Mouse (Mus musculus): ENCODE results near the gene Appl1. TPM values are rescaled to one million over a fixed set of nuclear protein-coding genes. Genes with fewer than 3 reads are reported as not detected.
"Not testable (repeated sequence)": the region's sequence is repeated elsewhere in the genome, so short reads cannot be mapped to it uniquely, and the experiment has no call there.

The Appl1 gene
- total RNA-seq, 2 experiments from 2014 or later, result 64.8 to 75.4 TPM

DNA sequence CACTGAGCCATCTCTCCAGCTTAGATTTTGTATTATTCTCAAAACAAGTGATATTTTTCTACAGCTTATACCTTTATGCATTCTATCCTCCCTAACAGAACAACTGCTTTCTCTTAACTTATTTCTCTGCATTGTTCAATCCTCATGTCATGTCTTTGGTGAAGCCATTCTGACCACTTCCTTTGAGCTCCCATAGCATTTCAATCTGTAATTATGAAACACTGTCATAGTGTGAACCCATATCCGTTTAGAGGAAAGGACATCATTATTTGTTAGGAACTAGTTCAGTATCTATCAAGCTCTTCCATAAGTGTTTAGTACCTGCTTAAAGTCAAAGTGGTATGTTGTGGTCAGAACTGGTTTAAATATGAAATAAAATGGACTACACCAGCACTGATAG, 10.5 kb downstream of the Appl1 start:
- intact Hi-C loops (cut with DNase I), result no loop called here
- TF ChIP-seq CTCF (IDR thresholded peaks at IDR 0.05), result no peak
- no peak for DNase-seq (ENCODE audit: extremely low spot score in 1 of 2, low spot score in 2 of 2)
- Histone ChIP-seq H3K4me3 (no peak overlapping the region), H3K27ac (no peak overlapping the region)

DNA sequence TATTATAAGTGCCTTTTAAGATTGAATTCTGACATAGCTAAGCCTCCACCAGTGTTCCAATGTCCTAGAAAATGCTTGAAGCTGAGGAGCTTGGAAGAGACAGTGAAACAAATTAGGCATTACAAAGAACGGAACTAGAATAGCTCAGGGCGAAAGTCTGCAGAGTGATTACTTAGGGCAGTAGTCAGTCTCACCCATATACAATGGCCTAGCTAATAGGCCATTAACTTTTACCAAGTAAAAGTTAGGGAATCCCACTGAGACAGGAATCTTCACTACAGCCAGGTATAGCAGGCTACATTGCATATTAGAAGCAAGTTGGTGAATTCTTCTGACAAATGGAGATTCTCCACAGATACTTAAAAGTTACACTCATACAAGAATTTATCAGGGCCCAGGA, 14.9 kb downstream of the Appl1 start:
- DNase-seq (ENCODE audit: extremely low spot score in 1 of 2, low spot score in 2 of 2); H3K27ac ChIP-seq; intact Hi-C loops (cut with DNase I); H3K4me3 ChIP-seq: not testable (repeated sequence)

DNA sequence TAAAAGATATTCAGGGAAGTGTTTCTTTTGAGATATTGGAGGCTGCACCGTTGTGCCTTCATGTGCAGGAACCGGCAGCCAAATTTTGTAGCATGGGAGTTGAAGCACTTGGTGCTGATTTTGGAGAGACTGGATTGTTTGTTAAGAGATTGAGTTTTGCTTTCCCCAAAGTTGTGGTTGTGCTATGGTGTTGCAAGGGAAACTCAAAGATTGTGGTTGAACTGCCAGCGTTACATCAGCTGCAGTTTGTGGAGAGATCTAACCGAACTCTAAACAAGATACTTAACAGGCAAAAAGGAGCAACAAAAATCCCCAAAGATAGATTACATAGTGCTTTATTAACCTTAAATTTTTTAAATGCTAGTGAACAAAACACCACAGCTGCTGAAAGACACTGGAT, 35.5 kb downstream of the Appl1 start:
- H3K27ac ChIP-seq, result no peak overlapping the region
- TF ChIP-seq CTCF (IDR thresholded peaks at IDR 0.05), result no peak
- no peak for DNase-seq (ENCODE audit: extremely low spot score in 1 of 2, low spot score in 2 of 2)
- intact Hi-C loops (cut with DNase I), result no loop called here
- no peak overlapping the region for H3K4me3 ChIP-seq

DNA sequence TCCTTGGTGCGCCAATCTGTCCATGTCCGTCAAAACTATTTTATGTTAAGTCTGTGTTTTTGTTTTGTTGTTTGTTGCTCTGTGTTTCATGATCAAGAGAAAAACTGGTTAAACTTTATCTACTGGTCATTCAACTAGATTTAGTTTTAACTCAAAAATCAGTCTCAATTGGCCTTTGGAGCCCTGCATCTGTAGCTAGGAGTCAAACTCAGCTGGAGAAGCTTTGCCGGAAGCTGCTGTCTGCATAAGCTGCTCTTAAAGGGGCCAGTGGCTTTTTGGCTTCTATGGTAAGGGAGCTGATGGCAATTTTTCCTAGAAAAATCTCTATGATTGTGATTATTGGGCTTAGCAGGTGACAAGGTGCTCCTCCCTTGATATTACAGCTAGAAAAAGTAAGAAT, 36.1 kb downstream of the Appl1 start:
- Histone ChIP-seq H3K27ac (no peak overlapping the region), H3K4me3 (no peak overlapping the region)
- no peak for TF ChIP-seq CTCF (IDR thresholded peaks at IDR 0.05)
- intact Hi-C loops (cut with DNase I), result no loop called here
- no peak for DNase-seq (ENCODE audit: extremely low spot score in 1 of 2, low spot score in 2 of 2)

DNA sequence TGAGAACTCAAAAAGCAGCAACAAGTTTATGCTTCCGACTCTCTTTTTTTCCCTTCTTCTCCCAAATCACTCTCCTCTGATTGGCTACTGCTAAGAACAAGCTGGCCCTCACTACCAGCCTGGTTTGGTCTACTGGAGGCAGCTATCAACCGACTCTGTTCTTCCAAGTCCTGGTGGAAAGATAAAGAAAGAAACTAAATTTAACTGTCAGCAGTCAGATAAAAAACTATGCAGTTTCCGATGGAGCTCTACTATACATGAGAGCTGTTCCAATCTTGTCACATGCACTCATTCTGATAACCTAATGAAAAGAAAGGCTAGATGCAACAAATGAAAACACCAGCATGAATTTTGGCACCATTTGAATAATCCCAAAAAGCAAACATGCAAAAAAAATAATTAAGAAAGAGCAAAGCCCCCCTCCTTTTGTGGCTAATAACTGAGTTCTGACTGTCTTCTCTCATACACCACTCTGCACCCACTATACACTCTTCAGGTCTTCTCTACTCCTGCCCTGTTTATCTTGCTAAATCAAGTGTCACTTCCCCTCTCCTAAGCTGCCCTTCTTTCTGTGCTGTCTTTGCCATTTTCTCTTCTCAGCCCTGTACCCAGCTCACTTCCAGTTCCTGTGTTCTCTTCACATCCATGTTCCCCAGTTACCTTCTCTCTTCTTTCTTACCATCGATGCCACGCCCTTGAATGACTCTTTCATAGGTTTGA, 47.2 kb downstream of the Appl1 start:
- TF ChIP-seq CTCF (IDR thresholded peaks at IDR 0.05), result no peak
- intact Hi-C loops (cut with DNase I), result no loop called here
- Histone ChIP-seq H3K27ac (no peak overlapping the region), H3K4me3 (no peak overlapping the region)
- no peak for DNase-seq (ENCODE audit: extremely low spot score in 1 of 2, low spot score in 2 of 2)

DNA sequence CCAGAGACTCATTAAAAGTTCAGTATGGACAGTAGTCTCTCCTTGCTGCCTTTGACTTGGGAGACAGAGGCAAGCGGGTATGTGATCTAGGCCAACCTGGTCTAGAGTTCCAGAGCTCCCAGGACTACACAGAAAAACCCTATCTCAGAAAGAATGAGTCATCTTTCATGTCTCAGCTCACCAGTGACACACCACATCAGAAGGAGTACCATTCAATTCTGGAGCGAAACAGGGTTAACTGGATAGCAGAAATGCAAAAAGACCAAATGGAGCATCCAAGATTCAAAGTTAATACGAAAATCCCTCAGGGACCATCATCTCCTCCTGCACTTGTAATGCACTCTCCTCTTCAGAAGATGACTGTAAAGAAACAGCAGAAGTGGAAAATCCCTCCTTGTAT, 51.7 kb downstream of the Appl1 start:
- H3K4me3 ChIP-seq, result no peak overlapping the region
- intact Hi-C loops (cut with DNase I), result no loop called here
- TF ChIP-seq CTCF (IDR thresholded peaks at IDR 0.05), result no peak
- no peak overlapping the region for H3K27ac ChIP-seq
- no peak for DNase-seq (ENCODE audit: extremely low spot score in 1 of 2, low spot score in 2 of 2)

DNA sequence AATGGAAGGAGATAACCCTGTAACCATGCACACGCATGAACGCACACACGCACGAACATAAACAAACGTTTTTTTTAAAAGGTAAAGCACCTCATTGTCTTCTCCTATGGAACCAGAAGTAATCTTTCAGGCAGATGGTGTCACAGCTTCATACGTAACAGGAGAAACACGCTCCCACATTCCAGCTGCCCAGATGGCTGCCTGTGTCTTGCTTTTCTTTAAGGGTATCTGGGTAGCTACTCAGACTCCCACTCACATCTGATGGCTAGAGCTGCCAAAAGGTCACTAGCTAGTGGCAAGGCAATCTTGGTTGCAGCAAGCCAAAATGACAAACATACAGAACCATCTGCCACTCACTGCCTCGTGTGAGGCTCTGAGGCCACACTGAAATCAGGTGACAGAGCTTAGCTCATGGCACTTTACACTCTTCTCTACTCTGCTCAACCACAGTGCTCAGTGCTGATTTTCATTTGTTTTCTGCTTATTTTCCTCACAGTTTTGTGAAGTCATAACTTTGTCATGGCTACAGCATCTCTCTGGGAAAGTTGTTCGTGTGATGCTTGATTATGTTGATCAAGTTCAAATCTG, 57.3 kb downstream of the Appl1 start:
- peak in 1 of 2 experiments; percentile 22 for DNase-seq (ENCODE audit: extremely low spot score in 1 of 2, low spot score in 2 of 2)

DNA sequence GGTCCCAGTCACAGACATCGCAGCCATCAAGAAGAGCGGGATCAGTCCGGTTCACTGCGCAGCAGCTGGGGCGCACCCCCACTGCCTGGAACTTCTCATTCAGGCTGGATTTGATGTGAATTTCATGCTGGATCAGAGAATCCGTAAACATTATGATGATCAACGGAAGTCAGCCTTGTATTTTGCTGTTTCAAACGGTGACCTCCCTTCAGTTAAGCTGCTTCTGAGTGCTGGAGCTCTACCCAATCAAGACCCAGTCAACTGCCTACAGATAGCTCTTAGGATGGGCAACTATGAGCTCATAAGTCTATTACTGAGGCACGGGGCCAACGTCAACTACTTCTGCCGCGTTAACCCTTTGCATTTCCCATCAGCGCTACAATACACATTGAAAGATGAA, 59.2 kb downstream of the Appl1 start:
- no peak for DNase-seq (ENCODE audit: extremely low spot score in 1 of 2, low spot score in 2 of 2)
- no peak overlapping the region for H3K4me3 ChIP-seq
- no peak overlapping the region for H3K27ac ChIP-seq
- TF ChIP-seq CTCF (IDR thresholded peaks at IDR 0.05), result no peak
- intact Hi-C loops (cut with DNase I), result no loop called here

More for the DNA sequence above, 57.3 kb downstream of the Appl1 start:
- H3K27ac ChIP-seq, result no peak overlapping the region
- no peak for TF ChIP-seq CTCF (IDR thresholded peaks at IDR 0.05)
- intact Hi-C loops (cut with DNase I), result no loop called here
- no peak overlapping the region for H3K4me3 ChIP-seq

DNA sequence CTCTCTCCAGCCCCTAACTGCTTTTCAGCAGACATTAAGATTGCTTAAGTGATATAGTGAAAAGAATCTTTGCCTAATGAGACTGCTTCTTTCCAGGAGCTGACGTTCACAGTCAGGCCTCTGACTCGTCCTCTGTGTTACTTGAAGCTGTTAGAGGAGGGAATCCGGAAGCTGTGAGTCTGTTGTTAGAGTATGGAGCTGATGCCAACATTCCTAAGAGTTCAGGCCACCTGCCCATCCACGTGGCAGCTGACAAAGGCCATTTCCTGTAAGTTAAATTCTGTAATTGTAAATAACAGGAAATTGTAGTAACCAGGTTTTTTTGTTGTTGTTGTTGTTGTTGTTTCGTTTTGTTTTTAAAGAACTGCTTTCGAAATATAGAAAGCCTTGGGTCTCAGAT, 59.8 kb downstream of the Appl1 start:
- H3K4me3 ChIP-seq, result no peak overlapping the region
- DNase-seq (ENCODE audit: extremely low spot score in 1 of 2, low spot score in 2 of 2), result no peak
- no peak for TF ChIP-seq CTCF (IDR thresholded peaks at IDR 0.05)
- intact Hi-C loops (cut with DNase I), result no loop called here
- no peak overlapping the region for H3K27ac ChIP-seq

DNA sequence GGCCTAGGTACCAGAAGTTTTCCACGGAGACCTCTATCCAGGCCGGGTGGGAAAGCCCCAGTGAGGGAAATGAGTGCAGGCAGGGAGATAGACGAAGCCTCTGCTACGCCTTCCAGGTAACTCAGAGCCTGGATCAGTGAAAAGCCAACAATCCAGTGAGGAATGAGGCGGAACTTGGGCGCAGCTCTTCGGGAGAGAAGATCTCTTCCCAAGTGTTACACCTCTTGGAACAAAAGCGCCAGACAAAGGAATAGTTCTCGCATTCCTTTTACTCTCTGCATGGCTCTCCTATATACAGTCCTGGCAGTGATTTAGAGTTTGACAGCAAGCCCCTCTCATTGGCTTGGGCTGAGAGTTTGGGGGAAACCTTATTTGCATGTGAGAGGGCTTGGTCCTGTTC, 60.6 kb downstream of the Appl1 start:
- DNase-seq (ENCODE audit: extremely low spot score in 1 of 2, low spot score in 2 of 2); H3K27ac ChIP-seq; intact Hi-C loops (cut with DNase I); H3K4me3 ChIP-seq: not testable (repeated sequence)

DNA sequence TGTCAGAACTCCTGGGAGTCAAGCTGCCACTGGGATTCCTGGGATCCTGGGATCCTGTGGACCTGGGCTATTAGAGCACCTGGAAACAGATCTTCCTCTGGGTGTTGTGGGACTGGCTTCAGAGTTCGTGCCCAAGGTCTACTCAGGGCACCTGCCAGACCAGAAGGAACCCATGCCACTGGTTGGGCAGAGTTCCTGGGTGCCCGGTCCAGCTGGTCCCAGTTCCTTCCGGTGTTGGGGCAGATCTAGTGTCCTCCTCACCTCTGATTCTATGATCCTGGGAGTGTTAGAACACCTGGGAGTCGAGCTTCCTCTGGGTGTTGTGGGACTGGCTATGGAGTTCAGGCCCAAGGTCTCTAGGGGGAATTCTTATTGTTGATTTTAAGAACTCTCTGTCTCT, 63.6 kb downstream of the Appl1 start:
- no peak for DNase-seq (ENCODE audit: extremely low spot score in 1 of 2, low spot score in 2 of 2)
- no peak overlapping the region for H3K27ac ChIP-seq
- intact Hi-C loops (cut with DNase I), result no loop called here
- no peak overlapping the region for H3K4me3 ChIP-seq
- no peak for TF ChIP-seq CTCF (IDR thresholded peaks at IDR 0.05)

DNA sequence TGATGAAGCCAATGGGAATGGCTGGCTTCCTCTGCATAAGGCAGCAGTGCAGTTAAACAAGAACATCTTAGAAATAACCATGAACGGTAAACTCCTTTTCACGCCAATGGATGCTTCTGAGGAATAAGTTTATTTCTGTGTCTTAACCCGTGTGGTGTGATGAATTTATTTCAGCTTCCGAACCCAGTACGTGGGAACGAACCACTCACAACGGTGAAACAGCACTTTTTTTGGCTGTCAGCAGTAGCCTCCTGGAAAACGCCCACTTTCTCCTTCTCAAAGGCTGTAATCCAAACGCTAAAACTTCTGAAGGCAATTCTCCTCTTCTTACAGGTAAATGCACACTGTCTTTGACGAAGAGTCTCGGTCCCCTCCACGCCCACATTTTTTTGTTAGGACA, 70.1 kb downstream of the Appl1 start:
- peak in 1 of 2 experiments; percentile 16 for DNase-seq (ENCODE audit: extremely low spot score in 1 of 2, low spot score in 2 of 2)
- no peak for TF ChIP-seq CTCF (IDR thresholded peaks at IDR 0.05)
- Histone ChIP-seq H3K4me3 (no peak overlapping the region), H3K27ac (no peak overlapping the region)
- intact Hi-C loops (cut with DNase I), result no loop called here

DNA sequence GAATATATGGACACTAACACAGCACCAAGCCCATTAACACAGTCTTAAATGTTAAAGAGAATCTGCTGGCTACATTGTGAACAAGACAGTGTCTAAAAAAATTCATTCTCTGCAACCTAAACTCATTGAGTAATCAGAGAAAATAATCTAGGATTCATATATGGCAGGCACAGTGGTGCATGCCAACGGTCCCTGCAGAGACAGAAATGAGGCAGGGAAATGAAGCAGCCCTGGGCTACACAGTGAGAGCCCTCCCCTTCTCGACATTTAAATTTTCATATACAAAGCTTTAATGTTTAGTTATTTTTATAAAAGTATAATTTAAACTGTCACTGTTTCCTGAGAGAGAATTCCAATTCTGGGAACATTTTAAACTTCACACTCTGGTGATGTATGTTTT, 71.5 kb downstream of the Appl1 start:
- TF ChIP-seq CTCF (IDR thresholded peaks at IDR 0.05), result no peak
- no peak for DNase-seq (ENCODE audit: extremely low spot score in 1 of 2, low spot score in 2 of 2)
- intact Hi-C loops (cut with DNase I), result loop anchor here (10.0 kb wide), 1 partner anchor 115 kb away; no protein-coding TSS in a partner anchor
- Histone ChIP-seq H3K27ac (no peak overlapping the region), H3K4me3 (no peak overlapping the region)
